ENCODE assay signal across 9 mouse cellular contexts in genomic region chr9:78024823-78025222, GRCm38 (mm10). TPM values are rescaled to one million over a fixed set of nuclear protein-coding genes. Genes with fewer than 3 reads are reported as not detected.
DNase-seq lines count a peak whose midpoint lies in the region.
"Had no signal": no experiment of that assay in that cellular context is flagged by ENCODE, and none has a peak within 500 bp of the region (broad histone marks: within the 10 kb centered on the region; RNA-seq: fewer than 3 reads in every experiment).

No protein-coding gene starts in this region.

- intact Hi-C loops in heart, postnatal 36 days (cut with DNase I): loop anchor here (1.0 to 5.0 kb wide), 3 partner anchors 18 to 368 kb away; no protein-coding TSS in a partner anchor

- DNase-seq in adrenal gland, adult (ENCODE audit: inconsistent age in 2 of 2, low spot score in 1 of 2): peak; percentile 54 to 85
- no peak for DNase-seq in adrenal gland, adult 8-10 months
- peak; percentile 55 for DNase-seq in R1 (ENCODE audit: low read depth, low spot score)
- DNase-seq in embryo, embryonic 10.5 days (ENCODE audit: low spot score): peak; percentile 81
- peak; percentile 43 to 67 for DNase-seq in heart, postnatal 36 days
- peak; percentile 15 to 80 for DNase-seq in layer of hippocampus, adult 18-20 months (ENCODE audit: low spot score in 2 of 2)
- peak; percentile 78 for DNase-seq in lung, postnatal 14 days
- DNase-seq in retina, postnatal 7 days (ENCODE audit: low read depth, low spot score): peak; percentile 42

RNA-seq across cellular contexts. Expression of gene Gcm1, which starts 26.9 kb away (rescaled TPM):
- not detected for total RNA-seq in adrenal gland, adult 8-10 months (2022)
- not detected for total RNA-seq in heart, postnatal 36 days (2021)
- not detected for total RNA-seq in layer of hippocampus, adult 18-20 months (2021)
- total RNA-seq: left cerebral cortex, adult 8-10 months had no signal
